Mouse (Mus musculus) CH12.LX (cell line): Measurements from ENCODE around the gene Rcvrn.

Experiments used
- BHLHE40 ChIP-seq: IDR thresholded peaks from 2 replicates; pipeline ENCODE4 v1.6.1; 2011; ENCODE audit warnings: mild to moderate bottlenecking, low read depth, low read length, improper control_type of control experiment
- CTCF ChIP-seq, 2 experiments: IDR thresholded peaks in 1 of 2; conservative IDR thresholded peaks in 1 of 2; 2 replicates each; pipeline ENCODE4 v1.5.1; 2011 to 2012; ENCODE audit warnings: low read depth in 2 of 2, low read length in 2 of 2, improper control_type of control experiment in 1 of 2, inconsistent platforms in 1 of 2, mild to moderate bottlenecking in 1 of 2, moderate library complexity in 1 of 2
- EP300 ChIP-seq: IDR thresholded peaks from 2 replicates; pipeline ENCODE4 v1.6.1; 2011; ENCODE audit warnings: low read length, improper control_type of control experiment
- ETS1 ChIP-seq: conservative IDR thresholded peaks from 2 replicates; pipeline ENCODE4 v1.6.1; 2012; ENCODE audit warnings: low read depth, mild to moderate bottlenecking, inconsistent platforms, low read length, improper control_type of control experiment, moderate library complexity
- JUND ChIP-seq: conservative IDR thresholded peaks from 2 replicates; pipeline ENCODE4 v1.6.1; 2011; ENCODE audit warnings: low read depth, low read length, improper control_type of control experiment
- MAFK ChIP-seq: IDR thresholded peaks from 2 replicates; pipeline ENCODE4 v1.6.1; 2011; ENCODE audit warnings: low read length, improper control_type of control experiment; ENCODE audit not compliant: insufficient replicate concordance
- MAZ ChIP-seq: IDR thresholded peaks from 2 replicates; pipeline ENCODE4 v1.6.1; 2012; ENCODE audit warnings: low read depth, mild to moderate bottlenecking, inconsistent platforms, low read length, improper control_type of control experiment, moderate library complexity
- MEF2A ChIP-seq: IDR thresholded peaks from 2 replicates; pipeline ENCODE4 v1.6.1; 2014; ENCODE audit warnings: low read depth, mild to moderate bottlenecking, inconsistent platforms, low read length, improper control_type of control experiment, borderline replicate concordance
- POLR2A ChIP-seq: IDR thresholded peaks from 2 replicates; pipeline ENCODE4 v1.6.1; 2011; ENCODE audit warnings: low read depth, mild to moderate bottlenecking, improper control_type of control experiment, low read length
- ZC3H11A ChIP-seq: IDR thresholded peaks from 2 replicates; pipeline ENCODE4 v1.6.1; 2012; ENCODE audit warnings: low read depth, mild to moderate bottlenecking, inconsistent platforms, low read length, improper control_type of control experiment

DNA sequence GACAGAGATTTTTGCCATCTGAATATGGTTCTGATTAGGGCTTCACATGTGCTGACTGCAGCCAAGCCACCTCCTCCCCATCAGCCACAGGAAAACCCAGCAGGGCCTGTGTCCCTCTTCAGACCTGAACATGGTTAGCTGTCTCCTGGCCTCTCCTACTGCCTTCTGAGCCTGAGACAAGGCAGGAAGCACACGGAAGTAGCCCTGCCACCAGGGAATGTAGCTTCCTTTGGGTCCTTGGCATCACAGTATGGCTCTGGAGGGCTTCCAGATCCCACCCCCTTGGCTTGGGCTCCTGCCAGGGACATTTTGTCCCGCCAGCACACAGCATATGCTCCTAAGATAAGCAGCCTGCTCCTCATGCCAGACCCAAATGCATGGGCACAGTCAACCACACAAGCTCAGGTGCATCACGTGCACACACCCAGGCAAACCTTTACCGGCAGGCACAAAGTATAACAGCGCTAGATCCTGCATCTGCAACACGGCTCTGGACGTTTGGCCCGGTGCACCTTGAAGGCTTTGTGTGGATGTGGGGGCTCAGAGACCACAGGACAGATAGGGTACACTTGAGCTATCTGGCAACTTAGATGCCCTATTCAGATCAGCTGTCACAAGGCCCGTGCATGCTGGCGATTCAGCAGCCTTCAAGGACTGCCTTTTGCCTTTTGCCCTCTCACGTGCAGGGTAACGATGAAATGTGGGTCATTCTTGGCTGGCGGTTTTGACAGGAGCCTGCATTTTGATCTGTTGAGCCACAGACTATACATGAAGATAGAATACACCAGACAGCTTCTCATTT, 27.4 kb upstream of the Rcvrn start:
- TF ChIP-seq CTCF (conservative IDR thresholded peaks at IDR 0.05 in 1 of 2, IDR thresholded peaks at IDR 0.05 in 1 of 2; ENCODE audit: low read depth in 2 of 2, low read length in 2 of 2) = no peak
- TF ChIP-seq MAFK = no peak
- no peak for TF ChIP-seq POLR2A
- no peak for TF ChIP-seq JUND
- no peak for TF ChIP-seq BHLHE40
- no peak for TF ChIP-seq MEF2A
- no peak for TF ChIP-seq ZC3H11A
- TF ChIP-seq EP300 = no peak
- no peak for TF ChIP-seq MAZ
- no peak for TF ChIP-seq ETS1
